In genomic region chr13:103144343-103144742, GRCm38 (mm10) we compare ENCODE assay signal across 12 mouse cellular contexts.
"Had no signal": no experiment of that assay in that cellular context is flagged by ENCODE, and none has a peak within 500 bp of the region (broad histone marks: within the 10 kb centered on the region; RNA-seq: fewer than 3 reads in every experiment).

No protein-coding gene starts in this region.

- DNase-seq: kidney, postnatal 25 days; lung, embryonic 14.5 days; lung, postnatal 10 days; lung, postnatal 4 days; thymus, postnatal 4 days had no signal

- H3K4me1 ChIP-seq: limb, embryonic 15.5 days; liver, embryonic 12.5 days; megakaryocyte, embryonic 14.5 days; midbrain, embryonic 15.5 days; neural tube, embryonic 12.5 days had no signal

- H3K27me3 ChIP-seq: limb, embryonic 15.5 days; liver, embryonic 12.5 days; megakaryocyte, embryonic 14.5 days; midbrain, embryonic 15.5 days; neural tube, embryonic 12.5 days had no signal

- H3K36me3 ChIP-seq: limb, embryonic 15.5 days; liver, embryonic 12.5 days; midbrain, embryonic 15.5 days; neural tube, embryonic 12.5 days had no signal

- H3K4me2 ChIP-seq: limb, embryonic 15.5 days; liver, embryonic 12.5 days; lung, embryonic 14.5 days; midbrain, embryonic 11.5 days; midbrain, embryonic 15.5 days; neural tube, embryonic 12.5 days had no signal

- H3K9ac ChIP-seq: limb, embryonic 15.5 days; liver, embryonic 12.5 days; lung, embryonic 14.5 days; midbrain, embryonic 15.5 days; neural tube, embryonic 12.5 days had no signal

- H3K9me3 ChIP-seq: limb, embryonic 15.5 days; liver, embryonic 12.5 days; megakaryocyte, embryonic 14.5 days; midbrain, embryonic 15.5 days; neural tube, embryonic 12.5 days had no signal

- H3K27ac ChIP-seq: limb, embryonic 15.5 days; liver, embryonic 12.5 days; midbrain, embryonic 15.5 days; neural tube, embryonic 12.5 days; stomach, postnatal 0 days had no signal

- ATAC-seq: liver, embryonic 12.5 days; midbrain, embryonic 15.5 days had no signal

- H3K4me3 ChIP-seq: limb, embryonic 15.5 days; liver, embryonic 12.5 days; megakaryocyte, embryonic 14.5 days; midbrain, embryonic 15.5 days; neural tube, embryonic 12.5 days had no signal
